Mouse (Mus musculus) midbrain, embryonic 11.5 days (tissue): ENCODE results near the gene Ptgdr2. TPM values are rescaled to one million over a fixed set of nuclear protein-coding genes. Genes with fewer than 3 reads are reported as not detected.

Source experiments
- ATAC-seq: fragments of 200-750 bp; cut with Nextera tagmentation; 2 replicates; pipeline ENCODE4 v1.8.0; 2017; ENCODE audit warnings: moderate TSS enrichment, moderate library complexity; ENCODE audit not compliant: low FRiP score
- DNase-seq: peaks from one replicate; pipeline ENCODE4 v3.0.0; 2015; ENCODE audit warnings: low spot score; ENCODE audit errors: missing footprints
- H3K27ac ChIP-seq: fragments of 300-500 bp; sonication (generic); 2 replicates; pipeline ENCODE4 v1.5.1; 2014; ENCODE audit warnings: low read depth, low read length
- H3K27me3 ChIP-seq: fragments of 300-500 bp; sonication (generic); 2 replicates; pipeline ENCODE4 v1.6.1; 2014; ENCODE audit warnings: mild to moderate bottlenecking, low read length, moderate library complexity, mixed read lengths; ENCODE audit not compliant: control insufficient read depth, insufficient read depth
- H3K36me3 ChIP-seq: fragments of 300-500 bp; sonication (generic); 2 replicates; pipeline ENCODE4 v1.6.1; 2014; ENCODE audit warnings: mild to moderate bottlenecking, low read length, moderate library complexity, mixed read lengths; ENCODE audit not compliant: control insufficient read depth, insufficient read depth
- H3K4me1 ChIP-seq: fragments of 300-500 bp; sonication (generic); 2 replicates; pipeline ENCODE4 v1.6.1; 2014; ENCODE audit warnings: low read length; ENCODE audit not compliant: control insufficient read depth, insufficient read depth
- H3K4me2 ChIP-seq: fragments of 300-500 bp; sonication (generic); 2 replicates; pipeline ENCODE4 v1.6.1; 2014; ENCODE audit warnings: mild to moderate bottlenecking, moderate library complexity
- H3K4me3 ChIP-seq: fragments of 300-500 bp; sonication (generic); 2 replicates; pipeline ENCODE4 v1.5.1; 2014; ENCODE audit warnings: low read depth, low read length
- H3K9ac ChIP-seq: fragments of 300-500 bp; sonication (generic); 2 replicates; pipeline ENCODE4 v1.6.1; 2014; ENCODE audit warnings: low read length
- H3K9me3 ChIP-seq: fragments of 300-500 bp; sonication (generic); 2 replicates; pipeline ENCODE4 v1.6.1; 2016; ENCODE audit warnings: low read length; ENCODE audit not compliant: control insufficient read depth
- WGBS: fragments of 180-500 bp; shearing (Covaris S2); extraction: QIAGEN DNeasy Blood & Tissue Kit; methylation state at CpG from one replicate; pipeline ENCODE4 v1.1.7; 2014; 5-methylcytosine and 5-hydroxymethylcytosine counted together
- polyA plus RNA-seq: library from polyadenylated mRNA; unstranded; fragments of >200 nt; fragmentation: Nextera tagmentation; extraction: Ambion mirVana; gene quantifications from 2 replicates; pipeline ENCODE4 v1.2.1, GENCODE M21; 2014

Ptgdr2 gene
- polyA plus RNA-seq, 1 experiment from 2014 or later = 0.05 TPM

DNA sequence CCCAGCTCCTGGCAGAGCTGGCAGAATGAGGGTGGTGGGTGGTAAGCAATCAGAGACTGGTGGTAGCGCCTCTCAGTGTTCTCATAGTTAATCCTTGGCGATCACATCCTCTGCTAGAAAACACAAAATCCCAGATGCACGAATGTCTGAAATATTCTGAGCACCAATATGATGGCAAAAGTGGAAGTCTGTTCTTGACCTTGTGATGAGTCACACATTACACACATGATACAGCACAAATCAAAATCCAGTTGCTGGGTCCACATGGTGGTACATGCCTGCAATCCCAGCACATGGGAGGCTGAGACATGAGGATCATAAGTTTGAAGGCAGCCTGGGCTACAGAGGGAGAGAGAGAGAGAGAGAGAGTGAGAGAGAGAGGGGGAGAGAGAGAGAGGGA lies 15.9 kb upstream of the Ptgdr2 start:
- Histone ChIP-seq H3K27me3 (no peaks in the 10 kb centered on the region), H3K9ac (no peak overlapping the region), H3K9me3 (no peaks in the 10 kb centered on the region), H3K4me1 (no peaks in the 10 kb centered on the region; the same call in 1 of the 2 replicates), H3K4me3 (no peak overlapping the region), H3K4me2 (no peak overlapping the region), H3K36me3 (no peaks in the 10 kb centered on the region), H3K27ac (no peak overlapping the region)
- DNase-seq (peak; percentile 31), ATAC-seq (no peak)
- WGBS = 79% methylated on average over 3 of the region's 3 CpGs

DNA sequence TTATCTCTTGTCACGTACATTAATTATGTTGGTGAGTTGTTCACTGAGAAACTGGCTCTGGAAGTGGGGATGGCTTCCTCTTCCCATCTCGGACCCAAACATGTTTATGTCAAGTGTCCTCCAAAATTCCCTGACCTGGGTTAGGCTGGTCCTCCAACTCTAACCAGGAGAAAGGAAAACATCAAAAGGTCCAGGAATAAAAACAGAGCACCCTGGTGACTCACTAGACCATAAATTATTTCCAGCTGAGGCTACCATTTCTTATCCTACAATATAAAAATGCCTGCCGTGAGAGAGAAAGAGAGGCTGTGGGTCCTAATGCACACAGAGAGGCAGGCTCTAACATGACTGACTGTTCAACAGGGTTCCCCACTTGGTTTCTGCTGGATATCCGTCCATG lies 12.7 kb upstream of the Ptgdr2 start:
- Histone ChIP-seq H3K9ac (no peak overlapping the region), H3K27me3 (no peaks in the 10 kb centered on the region), H3K4me1 (peaks cover 3% of the 10 kb centered on the region; the same call in 1 of the 2 replicates), H3K36me3 (no peaks in the 10 kb centered on the region), H3K9me3 (no peaks in the 10 kb centered on the region), H3K4me2 (no peak overlapping the region), H3K27ac (no peak overlapping the region), H3K4me3 (no peak overlapping the region)
- peak; percentile 60 for DNase-seq
- 73% methylated on average over 4 of the region's 4 CpGs for WGBS
- no peak for ATAC-seq

DNA sequence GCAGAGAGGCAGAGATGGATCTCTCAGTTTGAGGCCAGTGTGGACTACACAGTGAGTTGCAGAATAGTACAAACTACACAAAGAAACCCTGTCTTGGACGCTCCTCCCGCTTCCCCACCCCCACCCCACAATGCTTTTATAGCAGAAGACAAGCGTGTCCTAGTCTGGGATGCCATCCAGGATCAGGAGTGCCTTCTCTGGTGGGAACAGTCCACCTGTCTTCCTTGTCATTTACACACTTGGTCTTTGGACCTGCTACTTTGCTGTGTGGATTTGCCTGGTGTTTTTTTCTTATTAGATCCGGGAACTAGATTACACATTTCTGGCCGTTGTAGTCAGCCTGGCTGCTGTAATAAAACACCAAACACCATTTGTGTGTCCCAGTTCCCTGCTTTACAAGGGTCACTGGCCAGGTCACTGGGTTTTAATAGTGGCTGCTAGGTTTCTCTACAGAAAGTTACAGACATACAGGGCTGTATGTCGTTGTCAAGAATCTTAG lies 10.8 kb upstream of the Ptgdr2 start:
- peaks cover 3% of the 10 kb centered on the region; the same call in 1 of the 2 replicates for H3K4me1 ChIP-seq
- WGBS = 14% methylated on average over 6 of the region's 6 CpGs
- no peak overlapping the region for H3K4me3 ChIP-seq
- DNase-seq (peak; percentile 83), ATAC-seq (no peak)
- H3K9ac ChIP-seq = 0 out of 2 replicates have a peak overlapping the region, but pooled peaks have one; percentile 6
- no peak overlapping the region for H3K27ac ChIP-seq
- H3K9me3 ChIP-seq = no peaks in the 10 kb centered on the region
- no peak overlapping the region for H3K4me2 ChIP-seq
- H3K27me3 ChIP-seq = no peaks in the 10 kb centered on the region
- H3K36me3 ChIP-seq = no peaks in the 10 kb centered on the region

DNA sequence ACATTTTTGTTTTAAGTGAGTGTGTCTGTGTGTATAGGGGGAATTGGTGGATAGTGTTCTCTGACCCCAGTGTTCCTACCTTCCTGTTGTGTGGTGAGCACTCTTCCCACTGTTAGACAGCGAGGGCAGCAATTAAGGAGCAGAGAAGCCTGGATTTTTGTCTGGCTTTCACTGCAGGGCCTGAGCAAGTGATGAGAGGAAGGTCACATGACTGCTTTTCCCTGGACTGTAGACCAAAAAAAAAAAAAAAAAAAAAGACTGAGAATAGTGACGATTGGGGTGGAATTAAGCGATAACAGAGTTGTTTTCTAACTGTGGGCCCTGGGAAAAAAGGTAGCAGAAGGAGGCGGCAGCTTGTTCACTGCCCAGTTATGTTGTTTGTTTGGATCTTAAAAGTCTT lies 10.3 kb upstream of the Ptgdr2 start:
- 34% methylated on average over 4 of the region's 4 CpGs for WGBS
- peaks cover 3% of the 10 kb centered on the region; the same call in 1 of the 2 replicates for H3K4me1 ChIP-seq
- ATAC-seq (no peak), DNase-seq (no peak)
- no peaks in the 10 kb centered on the region for H3K27me3 ChIP-seq
- H3K9me3 ChIP-seq = no peaks in the 10 kb centered on the region
- 0 out of 2 replicates have a peak overlapping the region, but pooled peaks have one; percentile 6 for H3K9ac ChIP-seq
- H3K36me3 ChIP-seq = no peaks in the 10 kb centered on the region
- H3K27ac ChIP-seq = no peak overlapping the region
- no peak overlapping the region for H3K4me2 ChIP-seq
- H3K4me3 ChIP-seq = no peak overlapping the region

DNA sequence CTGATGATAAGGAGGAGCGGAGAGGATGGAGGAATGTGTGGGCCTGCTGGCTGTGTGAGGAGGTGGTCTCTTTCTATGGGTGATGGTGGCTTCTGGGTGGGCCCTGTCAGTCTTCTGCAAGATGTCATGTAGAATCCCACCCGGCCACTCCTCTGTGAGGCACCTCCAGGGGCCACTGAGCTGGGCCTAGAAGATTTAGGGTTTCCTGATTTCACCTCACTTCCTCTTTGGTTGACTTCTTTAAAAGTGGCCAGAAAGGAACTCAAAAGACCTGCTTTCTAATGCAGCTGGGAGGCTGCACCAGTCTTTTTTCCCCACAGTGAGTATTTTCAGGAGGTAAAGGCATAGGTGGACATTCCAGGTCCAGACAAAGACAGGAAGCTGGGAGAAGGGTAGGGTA lies 6.3 kb upstream of the Ptgdr2 start:
- no peak for DNase-seq

GRCm38 (mm10) chr19:10935029-10935428 lies 1.9 kb upstream of the Ptgdr2 start:
- H3K36me3 ChIP-seq = no peaks in the 10 kb centered on the region
- no peaks in the 10 kb centered on the region for H3K27me3 ChIP-seq
- H3K9ac ChIP-seq = no peak overlapping the region
- H3K27ac ChIP-seq = no peak overlapping the region
- WGBS = 18% methylated on average over 5 of the region's 5 CpGs
- ATAC-seq (no peak), DNase-seq (peak; percentile 82)
- no peak overlapping the region for H3K4me3 ChIP-seq
- H3K4me1 ChIP-seq = no peaks in the 10 kb centered on the region
- no peaks in the 10 kb centered on the region for H3K9me3 ChIP-seq
- H3K4me2 ChIP-seq = no peak overlapping the region

More for the DNA sequence above, 6.3 kb upstream of the Ptgdr2 start:
- no peak overlapping the region for H3K4me2 ChIP-seq
- H3K27ac ChIP-seq = no peak overlapping the region
- H3K9ac ChIP-seq = no peak overlapping the region
- no peaks in the 10 kb centered on the region for H3K27me3 ChIP-seq
- 86% methylated on average over 2 of the region's 2 CpGs for WGBS
- H3K4me3 ChIP-seq = no peak overlapping the region
- peaks cover 3% of the 10 kb centered on the region; the same call in 1 of the 2 replicates for H3K4me1 ChIP-seq
- H3K9me3 ChIP-seq = no peaks in the 10 kb centered on the region
- ATAC-seq = no peak
- H3K36me3 ChIP-seq = no peaks in the 10 kb centered on the region

DNA sequence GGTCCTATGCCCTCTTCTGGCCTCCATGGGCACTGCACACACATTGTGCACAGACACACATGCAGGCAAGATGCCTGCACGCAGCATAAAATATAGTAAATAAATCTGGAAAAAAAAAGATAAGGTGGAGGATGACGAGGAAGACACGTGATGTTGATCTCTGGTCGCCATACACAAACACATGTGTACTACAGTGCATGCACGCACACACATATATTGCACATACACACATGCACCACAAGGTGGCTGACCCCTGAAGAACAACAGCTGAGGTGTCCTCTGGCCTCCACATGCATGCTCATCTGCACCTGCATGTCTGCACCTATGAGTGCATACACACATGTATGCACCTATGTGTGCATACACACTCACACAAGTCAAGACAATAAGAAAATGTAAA lies 883 bp upstream of the Ptgdr2 start:
- H3K4me3 ChIP-seq = no peak overlapping the region
- H3K9ac ChIP-seq = no peak overlapping the region
- H3K36me3 ChIP-seq = no peaks in the 10 kb centered on the region
- no peak overlapping the region for H3K4me2 ChIP-seq
- H3K27me3 ChIP-seq = no peaks in the 10 kb centered on the region
- H3K27ac ChIP-seq = no peak overlapping the region
- H3K9me3 ChIP-seq = no peaks in the 10 kb centered on the region
- ATAC-seq (no peak), DNase-seq (peak; percentile 77)
- H3K4me1 ChIP-seq = peaks cover 7% of the 10 kb centered on the region
- WGBS = 91% methylated on average over 5 of the region's 5 CpGs

DNA sequence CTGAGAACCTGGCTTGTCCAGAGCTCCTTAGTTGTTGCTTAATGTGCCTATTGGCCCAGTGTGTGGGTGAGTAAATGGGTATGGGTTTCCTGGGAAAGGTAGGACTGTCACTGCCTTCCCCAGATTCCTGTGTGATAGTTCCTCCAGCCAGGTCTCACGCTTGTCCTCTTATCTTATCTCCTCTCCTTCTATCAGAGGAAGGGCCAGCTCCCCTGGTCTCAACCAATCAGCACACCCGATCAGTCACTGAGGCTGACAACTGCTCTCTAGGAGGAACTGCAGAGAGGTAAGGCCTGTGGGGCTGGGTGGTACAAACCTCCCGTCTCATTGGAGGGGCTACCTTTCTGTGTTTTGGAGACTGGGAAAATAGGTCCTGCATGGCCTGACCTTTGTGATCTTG lies 1.8 kb downstream of the Ptgdr2 start:
- Histone ChIP-seq H3K9ac (no peak overlapping the region), H3K27me3 (no peaks in the 10 kb centered on the region), H3K27ac (no peak overlapping the region), H3K4me1 (peaks cover 12% of the 10 kb centered on the region), H3K4me2 (no peak overlapping the region), H3K36me3 (no peaks in the 10 kb centered on the region), H3K9me3 (no peaks in the 10 kb centered on the region), H3K4me3 (no peak overlapping the region)
- no peak for DNase-seq
- ATAC-seq = no peak
- WGBS = 59% methylated on average over 3 of the region's 3 CpGs

GRCm38 (mm10) chr19:10940097-10940800 lies 3.3 kb downstream of the Ptgdr2 start:
- Histone ChIP-seq H3K9ac (peak overlapping the region; percentile 64), H3K36me3 (peaks cover 13% of the 10 kb centered on the region; the same call in 1 of the 2 replicates), H3K27ac (no peak overlapping the region; the same call in 1 of the 2 replicates), H3K4me1 (peaks cover 12% of the 10 kb centered on the region), H3K9me3 (no peaks in the 10 kb centered on the region), H3K4me3 (peak overlapping the region; percentile 38), H3K27me3 (no peaks in the 10 kb centered on the region), H3K4me2 (peak overlapping the region; percentile 76)
- peak; percentile 99 for DNase-seq
- peak; percentile 95 for ATAC-seq
- WGBS = 17% methylated on average over 37 of the region's 37 CpGs
